Mouse (Mus musculus) lung, postnatal 0 days (tissue): Measurements from ENCODE around the gene Ipo9. TPM values are rescaled to one million over a fixed set of nuclear protein-coding genes. Genes with fewer than 3 reads are reported as not detected.

Experiments used
- ATAC-seq: fragments of 200-750 bp; cut with Nextera tagmentation; 2 replicates; pipeline ENCODE4 v1.8.0; 2017; ENCODE audit warnings: moderate library complexity
- DNase-seq: peaks from one replicate; pipeline ENCODE4 v3.0.0-alpha.2; 2016; ENCODE audit warnings: low spot score
- H3K27ac ChIP-seq: fragments of 300-500 bp; sonication (generic); 2 replicates; pipeline ENCODE4 v1.5.1; 2014; ENCODE audit warnings: antibody characterized with exemption, mild to moderate bottlenecking, low read length, mixed read lengths
- H3K27me3 ChIP-seq: fragments of 300-500 bp; sonication (generic); replicated peaks from 2 replicates; pipeline ENCODE4 v1.6.1; 2014; ENCODE audit warnings: low read length, mixed read lengths; ENCODE audit not compliant: insufficient read depth
- H3K36me3 ChIP-seq: fragments of 300-500 bp; sonication (generic); 2 replicates; pipeline ENCODE4 v1.6.1; 2014; ENCODE audit warnings: low read length, mixed read lengths; ENCODE audit not compliant: insufficient read depth
- H3K4me1 ChIP-seq: fragments of 300-500 bp; sonication (generic); 2 replicates; pipeline ENCODE4 v1.6.1; 2014; ENCODE audit warnings: antibody characterized with exemption, low read depth, low read length, mixed read lengths; ENCODE audit not compliant: insufficient read depth
- H3K4me2 ChIP-seq: fragments of 300-500 bp; sonication (generic); replicated peaks from 2 replicates; pipeline ENCODE4 v1.6.1; 2014; ENCODE audit warnings: low read depth, mild to moderate bottlenecking, low read length, moderate library complexity, mixed read lengths
- H3K4me3 ChIP-seq: fragments of 300-500 bp; sonication (generic); 2 replicates; pipeline ENCODE4 v1.5.1; 2014; ENCODE audit warnings: low read depth, low read length
- H3K9ac ChIP-seq: fragments of 300-500 bp; sonication (generic); replicated peaks from 2 replicates; pipeline ENCODE4 v1.6.1; 2014; ENCODE audit warnings: low read depth, mild to moderate bottlenecking
- H3K9me3 ChIP-seq: fragments of 300-500 bp; sonication (generic); 2 replicates; pipeline ENCODE4 v1.6.1; 2016; ENCODE audit warnings: low read length, mixed read lengths
- CTCF ChIP-seq: IDR thresholded peaks from 2 replicates; pipeline ENCODE4 v1.5.1; 2016; ENCODE audit warnings: antibody characterized with exemption, mild to moderate bottlenecking
- EP300 ChIP-seq: IDR thresholded peaks from 2 replicates; pipeline ENCODE4 v1.6.1; 2016; ENCODE audit warnings: antibody characterized with exemption, mild to moderate bottlenecking, control low read depth
- WGBS: fragments of 180-500 bp; shearing (Covaris S2); extraction: QIAGEN DNeasy Blood & Tissue Kit; methylation state at CpG from one replicate; pipeline ENCODE4 v1.1.7; 2014; 5-methylcytosine and 5-hydroxymethylcytosine counted together
- microRNA-seq: library from miRNA; unstranded; fragments of <30 nt; microRNA quantifications from one replicate; pipeline ENCODE4, GENCODE M21; 2016
- polyA plus RNA-seq: library from polyadenylated mRNA; unstranded; fragments of >200 nt; fragmentation: Nextera tagmentation; extraction: Ambion mirVana; gene quantifications from 2 replicates; pipeline ENCODE4 v1.2.1, GENCODE M21; 2015

Gene Ipo9
- polyA plus RNA-seq, 1 experiment from 2014 or later = 26.1 TPM

DNA sequence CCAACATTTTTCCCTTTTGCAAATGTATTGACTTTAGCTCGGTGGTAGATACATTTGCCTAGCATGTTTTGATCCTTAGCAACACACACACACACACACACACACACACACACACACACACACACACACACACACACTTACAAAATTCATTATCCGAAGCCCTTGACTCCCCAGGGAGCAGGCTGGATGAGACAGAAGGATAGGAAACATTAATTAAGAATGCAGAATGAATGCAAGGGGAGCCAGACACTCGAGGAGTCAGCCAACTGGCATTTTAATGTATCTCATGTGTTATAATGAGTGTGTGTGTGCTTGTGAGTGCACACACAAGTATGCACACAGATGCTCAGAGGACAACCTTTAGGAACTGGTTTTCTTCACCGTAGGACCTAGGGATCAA lies 68.8 kb downstream of the Ipo9 start:
- H3K27ac ChIP-seq = no peak overlapping the region
- H3K27me3 ChIP-seq = no peaks in the 10 kb centered on the region
- TF ChIP-seq EP300 (no peak), CTCF (no peak)
- H3K4me1 ChIP-seq = no peaks in the 10 kb centered on the region
- no peaks in the 10 kb centered on the region for H3K36me3 ChIP-seq
- no peak overlapping the region for H3K4me2 ChIP-seq
- no peak for DNase-seq
- no peaks in the 10 kb centered on the region for H3K9me3 ChIP-seq
- ATAC-seq = no peak
- no peak overlapping the region for H3K4me3 ChIP-seq
- 84% methylated on average over 4 of the region's 4 CpGs for WGBS
- no peak overlapping the region for H3K9ac ChIP-seq

GRCm38 (mm10) chr1:135359071-135359470 lies 71.2 kb downstream of the Ipo9 start:
- Histone ChIP-seq H3K4me1 (no peaks in the 10 kb centered on the region), H3K4me2 (no peak overlapping the region), H3K36me3 (no peaks in the 10 kb centered on the region), H3K9ac (no peak overlapping the region), H3K27ac (no peak overlapping the region), H3K4me3 (no peak overlapping the region), H3K27me3 (no peaks in the 10 kb centered on the region), H3K9me3 (no peaks in the 10 kb centered on the region)
- ATAC-seq (peak; percentile 49), DNase-seq (no peak)
- 12% methylated on average over 2 of the region's 2 CpGs for WGBS
- TF ChIP-seq EP300 (no peak), CTCF (no peak)

DNA sequence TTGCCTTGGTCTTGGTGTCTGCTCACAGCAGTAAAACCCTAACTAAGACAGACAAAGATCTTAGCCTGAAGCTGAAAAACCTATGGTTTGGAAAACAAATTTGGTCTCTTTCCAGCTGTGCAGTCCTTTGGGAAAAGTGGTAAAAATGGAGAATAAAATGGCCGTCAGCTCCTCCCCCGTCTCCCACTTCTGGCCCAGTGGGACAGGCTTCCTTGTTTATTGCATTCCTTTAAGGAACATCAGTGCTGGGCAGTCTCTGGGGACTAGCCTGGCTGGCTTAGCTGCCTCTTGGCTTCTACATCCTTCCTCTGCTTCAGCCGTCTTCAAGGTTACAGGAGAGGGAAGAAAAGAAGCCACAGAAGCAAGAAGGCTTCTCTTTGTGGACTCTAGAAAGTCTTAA lies 78.3 kb downstream of the Ipo9 start:
- DNase-seq = no peak
- WGBS = 54% methylated on average over 3 of the region's 3 CpGs

DNA sequence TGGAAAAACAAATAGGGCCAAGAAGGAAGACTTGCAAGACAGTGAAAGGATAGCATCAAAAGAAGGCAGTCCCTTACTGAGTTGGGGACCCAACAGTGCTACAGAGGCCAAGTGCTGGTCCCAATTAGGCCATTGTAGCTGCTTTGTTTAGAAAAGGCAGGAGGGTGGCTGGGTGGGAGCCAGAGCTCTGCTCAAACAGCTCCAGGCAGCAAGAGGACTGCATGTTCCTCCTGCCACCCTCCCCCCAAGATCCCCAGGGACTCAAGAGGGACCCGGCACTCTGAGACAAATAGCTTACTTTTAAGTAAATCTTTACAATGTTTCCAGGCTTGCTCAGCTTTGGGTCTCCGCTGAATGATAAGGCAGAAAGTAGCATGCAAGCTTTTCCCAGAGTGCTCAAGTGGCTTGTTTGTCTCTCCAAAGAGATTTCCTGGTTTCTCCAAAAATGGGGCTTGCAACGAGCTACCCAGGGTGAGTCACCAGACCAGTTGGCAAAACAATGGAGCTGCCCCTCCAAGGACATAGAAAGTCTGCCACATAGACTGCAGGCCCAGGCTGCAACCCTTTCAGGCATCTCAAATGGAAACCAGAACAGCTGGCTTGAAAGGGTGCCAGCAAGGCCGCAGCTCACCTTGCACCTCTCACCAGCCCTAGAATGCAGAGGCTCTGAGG lies 82.7 kb downstream of the Ipo9 start:
- H3K9ac ChIP-seq = no peak overlapping the region
- no peaks in the 10 kb centered on the region for H3K36me3 ChIP-seq
- no peak overlapping the region for H3K4me3 ChIP-seq
- TF ChIP-seq EP300 (peak; percentile 23; the same call in 1 of the 2 replicates), CTCF (no peak)
- H3K27me3 ChIP-seq = no peaks in the 10 kb centered on the region
- peak; percentile 90 for ATAC-seq
- H3K4me1 ChIP-seq = no peaks in the 10 kb centered on the region
- peak; percentile 77 for DNase-seq
- 24% methylated on average over 4 of the region's 4 CpGs for WGBS
- H3K9me3 ChIP-seq = no peaks in the 10 kb centered on the region
- H3K27ac ChIP-seq = peak overlapping the region; percentile 74
- H3K4me2 ChIP-seq = no peak overlapping the region

More for the DNA sequence above, 78.3 kb downstream of the Ipo9 start:
- Histone ChIP-seq H3K4me2 (no peak overlapping the region), H3K36me3 (no peaks in the 10 kb centered on the region), H3K27ac (0 out of 2 replicates have a peak overlapping the region, but pooled peaks have one; percentile 20), H3K9me3 (no peaks in the 10 kb centered on the region), H3K4me3 (no peak overlapping the region), H3K27me3 (no peaks in the 10 kb centered on the region), H3K4me1 (no peaks in the 10 kb centered on the region), H3K9ac (no peak overlapping the region)
- no peak for ATAC-seq
- TF ChIP-seq EP300 (no peak), CTCF (no peak)

DNA sequence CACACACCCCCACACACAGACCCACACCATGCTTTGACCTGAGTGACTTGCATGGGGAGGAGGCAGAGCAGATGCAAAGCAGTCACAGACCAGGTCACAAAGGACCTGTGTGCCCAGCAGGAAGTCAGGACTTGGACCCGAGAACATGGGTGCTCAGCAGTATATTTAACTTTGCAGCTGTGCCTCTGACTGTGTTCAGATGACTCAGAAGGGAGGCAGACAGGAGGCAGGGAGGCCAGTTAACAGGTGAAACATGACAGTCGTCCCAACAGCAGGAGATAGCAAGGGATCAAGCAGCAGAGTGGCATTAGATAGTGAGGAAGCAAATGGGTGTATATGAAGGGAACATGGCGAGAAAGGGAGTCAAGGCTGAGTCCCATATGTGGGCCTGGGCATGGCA lies 83.4 kb downstream of the Ipo9 start:
- Histone ChIP-seq H3K4me2 (no peak overlapping the region), H3K9me3 (no peaks in the 10 kb centered on the region), H3K9ac (no peak overlapping the region), H3K4me3 (no peak overlapping the region), H3K27me3 (no peaks in the 10 kb centered on the region), H3K4me1 (no peaks in the 10 kb centered on the region), H3K27ac (peak overlapping the region; percentile 74), H3K36me3 (no peaks in the 10 kb centered on the region)
- DNase-seq (no peak), ATAC-seq (no peak)
- WGBS = 48% methylated on average over 3 of the region's 3 CpGs
- TF ChIP-seq CTCF = no peak
- TF ChIP-seq EP300 = no peak

- no peak overlapping the region for H3K4me3 ChIP-seq
- ATAC-seq (no peak), DNase-seq (no peak)
- H3K27ac ChIP-seq = no peak overlapping the region
- TF ChIP-seq CTCF (no peak), EP300 (no peak)
- H3K4me2 ChIP-seq = no peak overlapping the region
- H3K36me3 ChIP-seq = no peaks in the 10 kb centered on the region
- no peak overlapping the region for H3K9ac ChIP-seq
- H3K9me3 ChIP-seq = no peaks in the 10 kb centered on the region
- no peaks in the 10 kb centered on the region for H3K27me3 ChIP-seq
- 61% methylated on average over 4 of the region's 4 CpGs for WGBS
- H3K4me1 ChIP-seq = no peaks in the 10 kb centered on the region
Measured at GRCm38 (mm10) chr1:135344026-135344425, 86.3 kb downstream of the Ipo9 start.

DNA sequence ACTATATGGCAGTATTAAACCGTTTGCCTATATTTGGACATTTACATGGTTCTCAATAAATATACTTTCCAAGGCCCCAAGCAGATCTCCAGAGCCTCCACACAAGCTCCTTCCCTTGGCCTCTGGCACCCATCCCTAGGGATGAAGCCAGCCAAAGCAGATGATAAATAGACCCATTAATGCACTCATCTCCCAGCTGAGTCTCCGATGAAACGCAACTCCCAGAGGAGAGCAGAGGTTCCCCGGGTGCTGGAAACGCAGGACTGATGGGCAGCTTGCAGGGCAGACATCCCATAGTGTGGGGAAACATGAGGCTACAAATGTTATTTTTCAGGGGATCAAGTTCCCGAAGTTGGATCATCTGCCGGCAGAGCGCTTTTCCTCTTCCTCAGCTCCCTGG lies 88.4 kb downstream of the Ipo9 start:
- H3K27ac ChIP-seq = no peak overlapping the region
- 56% methylated on average over 8 of the region's 8 CpGs for WGBS
- no peaks in the 10 kb centered on the region for H3K9me3 ChIP-seq
- no peak for ATAC-seq
- no peaks in the 10 kb centered on the region for H3K4me1 ChIP-seq
- H3K4me2 ChIP-seq = no peak overlapping the region
- DNase-seq = no peak
- H3K9ac ChIP-seq = no peak overlapping the region
- TF ChIP-seq CTCF (no peak), EP300 (no peak)
- no peaks in the 10 kb centered on the region for H3K36me3 ChIP-seq
- no peaks in the 10 kb centered on the region for H3K27me3 ChIP-seq
- no peak overlapping the region for H3K4me3 ChIP-seq

Small RNAs within 50 kb of the gene (microRNA-seq; reads per million reads assigned to microRNA genes)
- gene Mir1231 = not detected

Other genes starting within 250 kb of the Ipo9 start
- 31.9 and 45.5 TPM in 2 replicates for gene Elf3, start 171.9 kb downstream of the Ipo9 start, polyA plus RNA-seq
- 50.2 and 67.5 TPM in 2 replicates for gene Rnpep, start 146.4 kb downstream of the Ipo9 start, polyA plus RNA-seq
- gene Timm17a, start 116.7 kb downstream of the Ipo9 start, polyA plus RNA-seq = 164 and 186 TPM in 2 replicates
- gene Lmod1, start 105.7 kb downstream of the Ipo9 start, polyA plus RNA-seq = 2.6 and 2.8 TPM in 2 replicates
- 19.2 and 20.0 TPM in 2 replicates for gene Shisa4, start 55.3 kb downstream of the Ipo9 start, polyA plus RNA-seq
- gene Nav1, start 176.8 kb upstream of the Ipo9 start, polyA plus RNA-seq = 5.7 and 6.1 TPM in 2 replicates